Mouse (Mus musculus): Measurements from ENCODE around the gene Nup62. TPM values are rescaled to one million over a fixed set of nuclear protein-coding genes. Genes with fewer than 3 reads are reported as not detected.

The Nup62 gene
- polyA plus RNA-seq, 1 experiment: 29.6 TPM

DNA sequence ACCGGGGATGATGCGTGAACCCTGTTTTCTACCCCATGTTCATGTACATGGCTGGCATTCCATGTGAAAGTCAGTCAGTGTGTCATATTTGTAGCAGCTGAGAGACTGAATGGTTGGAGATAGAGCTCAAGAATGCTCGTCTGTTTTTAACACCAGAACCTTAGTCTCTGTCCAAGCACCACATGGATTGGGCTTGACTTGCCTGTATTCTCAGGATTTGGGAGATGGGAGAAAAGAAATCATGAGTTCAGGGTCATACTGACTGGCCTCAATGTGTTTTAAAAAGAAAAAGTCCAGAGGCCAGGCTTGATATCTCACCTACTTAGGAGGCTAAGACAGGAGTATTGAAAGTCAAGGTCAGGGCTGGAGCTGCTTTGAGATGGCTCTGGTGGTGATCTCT, 1.6 kb downstream of the Nup62 start:
- peaks cover 14% of the 10 kb centered on the region for H3K4me1 ChIP-seq (ENCODE audit: control insufficient read depth, insufficient read depth, low read length)
- H3K4me3 ChIP-seq (ENCODE audit: insufficient read depth, low read length): peak overlapping the region; percentile 74
- TF ChIP-seq CTCF (IDR thresholded peaks at IDR 0.05; ENCODE audit: extremely low read depth, insufficient read depth, low read length) (no peak), POLR2A (IDR thresholded peaks at IDR 0.05; ENCODE audit: extremely low read depth, insufficient read depth, low read length) (no peak)
- no peak overlapping the region for H3K27ac ChIP-seq (ENCODE audit: insufficient read depth, low read length)

DNA sequence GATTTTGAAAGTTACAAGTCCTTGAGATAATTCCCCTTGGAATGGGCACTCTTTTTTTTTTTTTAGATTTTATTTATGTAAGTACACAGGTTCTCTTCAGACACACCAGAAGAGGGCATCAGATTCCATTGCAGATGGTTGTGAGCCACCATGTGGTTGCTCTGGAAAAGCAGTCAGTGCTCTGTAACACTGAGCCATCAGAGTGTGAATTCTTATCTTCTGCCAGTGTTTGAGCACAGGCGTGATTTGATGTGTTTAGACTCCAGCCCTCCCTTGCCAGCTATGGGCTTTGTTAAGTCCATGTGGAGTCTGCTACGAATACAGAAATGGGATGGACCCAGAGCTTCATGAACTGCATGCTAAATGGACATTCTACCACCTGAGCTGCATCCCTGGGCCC, 2.3 kb downstream of the Nup62 start:
- H3K27ac ChIP-seq (ENCODE audit: insufficient read depth, low read length): peak overlapping the region; percentile 5; the same call in 1 of the 2 replicates
- peak overlapping the region; percentile 24; the same call in 1 of the 2 replicates for H3K4me3 ChIP-seq (ENCODE audit: insufficient read depth, low read length)

DNA sequence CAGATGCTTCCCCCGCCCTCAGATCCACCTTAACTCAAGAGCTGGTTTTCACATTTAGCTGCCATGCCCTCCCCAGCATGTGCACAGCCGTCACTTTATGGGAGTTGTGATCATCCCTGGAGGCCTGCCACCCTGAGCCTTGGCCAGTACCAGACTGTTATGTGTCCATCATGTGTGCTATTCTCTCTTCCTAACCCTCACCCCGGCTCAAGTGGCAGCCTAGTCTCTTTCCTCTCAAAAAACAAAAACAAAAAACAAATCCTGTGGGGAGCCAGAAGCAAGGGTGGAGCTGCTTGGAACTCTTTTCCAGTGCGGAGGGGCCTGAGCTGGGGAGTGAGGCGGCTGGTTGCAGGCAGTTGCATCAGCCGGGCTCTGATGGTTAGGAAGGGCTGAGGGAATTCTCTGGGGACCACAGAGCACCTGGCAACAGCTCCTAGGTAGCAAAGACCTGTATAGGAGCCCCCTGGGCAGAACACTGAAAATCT, 2.9 kb downstream of the Nup62 start:
- TF ChIP-seq CTCF (IDR thresholded peaks at IDR 0.05; ENCODE audit: extremely low read depth, insufficient read depth, low read length): no peak
- no peak for TF ChIP-seq POLR2A (IDR thresholded peaks at IDR 0.05; ENCODE audit: extremely low read depth, insufficient read depth, low read length)
- Histone ChIP-seq H3K4me1 (ENCODE audit: control insufficient read depth, insufficient read depth, low read length) (peaks cover 14% of the 10 kb centered on the region), H3K4me3 (ENCODE audit: insufficient read depth, low read length) (peak overlapping the region; percentile 24), H3K27ac (ENCODE audit: insufficient read depth, low read length) (peak overlapping the region; percentile 44)

More for the DNA sequence above, 2.3 kb downstream of the Nup62 start:
- peaks cover 14% of the 10 kb centered on the region for H3K4me1 ChIP-seq (ENCODE audit: control insufficient read depth, insufficient read depth, low read length)
- TF ChIP-seq POLR2A (IDR thresholded peaks at IDR 0.05; ENCODE audit: extremely low read depth, insufficient read depth, low read length): no peak
- TF ChIP-seq CTCF (IDR thresholded peaks at IDR 0.05; ENCODE audit: extremely low read depth, insufficient read depth, low read length): peak; percentile 45

DNA sequence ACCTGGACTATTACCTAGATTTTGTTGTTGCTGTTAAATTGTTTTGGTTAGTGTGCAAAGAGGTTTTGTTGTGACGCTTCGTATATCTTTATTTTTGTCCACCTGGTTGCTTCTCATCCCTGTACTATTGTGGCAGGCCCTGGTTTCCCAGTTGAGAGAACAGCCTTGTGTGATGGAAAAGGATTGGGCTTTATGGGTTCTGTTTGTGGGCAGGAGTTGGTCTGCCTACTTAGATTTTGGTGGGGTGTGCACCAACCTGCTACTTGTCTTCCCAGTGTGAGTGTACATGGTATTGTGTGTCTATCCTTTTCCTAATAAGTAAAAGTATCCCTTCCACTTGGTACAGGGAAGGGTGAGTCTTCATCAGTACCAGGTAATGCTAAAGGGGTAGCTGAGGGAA, 3.5 kb downstream of the Nup62 start:
- peak overlapping the region; percentile 24; the same call in 1 of the 2 replicates for H3K4me3 ChIP-seq (ENCODE audit: insufficient read depth, low read length)
- H3K27ac ChIP-seq (ENCODE audit: insufficient read depth, low read length): peak overlapping the region; percentile 44; the same call in 1 of the 2 replicates
- TF ChIP-seq POLR2A (IDR thresholded peaks at IDR 0.05; ENCODE audit: extremely low read depth, insufficient read depth, low read length) (no peak), CTCF (IDR thresholded peaks at IDR 0.05; ENCODE audit: extremely low read depth, insufficient read depth, low read length) (no peak)
- H3K4me1 ChIP-seq (ENCODE audit: control insufficient read depth, insufficient read depth, low read length): peaks cover 14% of the 10 kb centered on the region

DNA sequence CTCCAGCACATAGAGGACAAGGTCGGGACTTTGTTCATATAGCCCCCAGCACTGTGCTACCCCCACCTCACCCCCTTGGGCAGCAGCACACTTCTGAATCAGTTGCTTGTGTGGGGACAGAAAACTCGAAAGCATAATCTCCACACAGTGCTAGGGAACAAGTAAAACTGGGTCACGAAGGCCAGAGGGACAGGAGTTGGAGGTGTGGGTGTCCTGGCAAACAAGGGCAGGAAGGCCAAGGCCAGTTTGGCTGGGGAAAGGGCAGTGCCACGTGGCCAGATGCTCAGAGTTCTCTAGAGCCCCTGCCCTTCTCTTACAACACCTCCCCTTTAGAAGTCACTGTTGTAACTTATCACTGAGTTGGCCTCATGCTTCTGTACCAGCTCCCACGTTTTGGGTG, 4.0 kb downstream of the Nup62 start:
- peaks cover 14% of the 10 kb centered on the region for H3K4me1 ChIP-seq (ENCODE audit: control insufficient read depth, insufficient read depth, low read length)
- TF ChIP-seq POLR2A (IDR thresholded peaks at IDR 0.05; ENCODE audit: extremely low read depth, insufficient read depth, low read length): no peak
- TF ChIP-seq CTCF (IDR thresholded peaks at IDR 0.05; ENCODE audit: extremely low read depth, insufficient read depth, low read length): no peak
- H3K27ac ChIP-seq (ENCODE audit: insufficient read depth, low read length): no peak overlapping the region

DNA sequence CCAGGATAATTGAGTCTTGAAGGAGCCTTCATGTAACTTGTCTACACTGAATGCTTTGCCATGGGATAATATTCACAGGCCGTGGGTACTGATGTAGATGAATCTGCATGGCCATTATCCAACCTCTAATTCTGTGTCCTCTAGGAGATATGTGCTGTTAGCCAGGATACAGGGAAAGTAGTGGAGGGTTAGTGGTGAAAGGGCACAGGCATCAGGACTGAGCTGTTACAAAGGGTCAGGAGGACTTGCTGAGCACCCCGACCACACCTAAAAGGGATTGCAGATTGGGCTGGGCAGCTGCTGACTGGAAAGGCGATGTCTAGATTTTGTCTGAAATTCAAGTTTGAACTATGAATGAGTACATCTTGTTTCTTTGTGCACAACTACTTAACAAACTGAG, 4.6 kb downstream of the Nup62 start:
- no peak overlapping the region for H3K4me3 ChIP-seq (ENCODE audit: insufficient read depth, low read length)
- H3K4me1 ChIP-seq (ENCODE audit: control insufficient read depth, insufficient read depth, low read length): peaks cover 12% of the 10 kb centered on the region
- H3K27ac ChIP-seq (ENCODE audit: insufficient read depth, low read length): no peak overlapping the region
- TF ChIP-seq POLR2A (IDR thresholded peaks at IDR 0.05; ENCODE audit: extremely low read depth, insufficient read depth, low read length): no peak

More for the DNA sequence above, 4.0 kb downstream of the Nup62 start:
- H3K4me3 ChIP-seq (ENCODE audit: insufficient read depth, low read length): no peak overlapping the region

DNA sequence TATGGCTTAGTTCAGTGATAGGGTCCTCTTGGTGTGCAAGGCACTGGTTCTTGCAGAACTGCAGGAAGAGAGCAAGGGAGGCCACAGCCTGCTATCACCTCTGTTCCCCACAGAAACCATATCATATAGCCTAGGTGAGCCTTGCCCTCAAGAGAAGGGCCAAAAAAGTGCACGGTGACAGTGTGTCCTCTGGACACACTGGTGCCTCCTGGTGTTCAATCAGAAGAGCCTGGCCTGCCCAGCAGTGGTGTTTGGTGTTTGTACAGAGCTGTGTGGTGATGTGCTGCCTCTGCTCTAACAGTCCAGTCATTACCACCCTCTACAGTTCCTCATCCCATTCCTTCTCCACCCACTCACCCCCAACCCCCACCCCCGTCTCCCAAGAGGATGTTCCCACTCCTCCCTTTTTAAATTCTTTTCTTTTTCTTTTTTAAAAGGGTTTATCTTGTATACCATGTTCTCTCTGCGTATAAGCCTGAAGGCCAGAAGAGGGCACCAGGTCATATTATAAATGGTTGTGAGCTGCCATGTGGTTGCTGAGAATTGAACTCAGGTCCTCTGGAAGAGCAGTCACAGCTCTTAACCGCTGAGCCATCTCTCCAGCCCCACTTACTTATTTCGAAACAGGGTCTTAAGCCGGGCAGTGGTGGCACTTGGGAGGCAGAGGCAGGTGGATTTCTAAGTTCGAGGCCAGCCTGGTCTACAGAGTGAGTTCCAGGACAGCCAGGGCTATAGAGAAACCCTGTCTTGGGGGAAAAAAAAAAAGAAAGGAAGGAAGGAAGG, 6.0 kb downstream of the Nup62 start:
- Histone ChIP-seq H3K27ac (ENCODE audit: insufficient read depth, low read length) (no peak overlapping the region), H3K4me3 (ENCODE audit: insufficient read depth, low read length) (no peak overlapping the region), H3K4me1 (ENCODE audit: control insufficient read depth, insufficient read depth, low read length) (peaks cover 12% of the 10 kb centered on the region)
- no peak for TF ChIP-seq POLR2A (IDR thresholded peaks at IDR 0.05; ENCODE audit: extremely low read depth, insufficient read depth, low read length)
- no peak for TF ChIP-seq CTCF (IDR thresholded peaks at IDR 0.05; ENCODE audit: extremely low read depth, insufficient read depth, low read length)

DNA sequence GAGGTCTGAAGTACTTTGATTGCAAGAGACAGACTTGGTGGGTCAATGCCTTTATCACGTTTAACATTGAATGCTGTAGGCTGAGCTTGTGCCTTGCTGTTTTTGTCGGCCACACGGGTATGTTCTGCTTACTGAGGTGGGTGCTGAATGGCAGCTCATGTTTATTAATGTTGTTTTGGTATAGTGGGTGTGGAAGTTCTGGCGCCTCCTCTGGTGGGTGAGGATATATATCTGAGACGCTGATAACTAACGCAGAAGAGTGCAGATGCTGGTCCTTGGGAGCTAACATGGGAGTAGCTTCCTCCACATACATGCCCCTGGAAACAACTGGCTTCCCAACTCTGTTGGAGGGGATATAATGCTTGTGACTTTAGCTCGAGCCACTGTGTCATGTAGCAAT, 7.5 kb downstream of the Nup62 start:
- Histone ChIP-seq H3K27ac (ENCODE audit: insufficient read depth, low read length) (no peak overlapping the region), H3K4me3 (ENCODE audit: insufficient read depth, low read length) (no peak overlapping the region), H3K4me1 (ENCODE audit: control insufficient read depth, insufficient read depth, low read length) (peaks cover 5% of the 10 kb centered on the region)
- TF ChIP-seq POLR2A (IDR thresholded peaks at IDR 0.05; ENCODE audit: extremely low read depth, insufficient read depth, low read length) (no peak), CTCF (IDR thresholded peaks at IDR 0.05; ENCODE audit: extremely low read depth, insufficient read depth, low read length) (no peak)

DNA sequence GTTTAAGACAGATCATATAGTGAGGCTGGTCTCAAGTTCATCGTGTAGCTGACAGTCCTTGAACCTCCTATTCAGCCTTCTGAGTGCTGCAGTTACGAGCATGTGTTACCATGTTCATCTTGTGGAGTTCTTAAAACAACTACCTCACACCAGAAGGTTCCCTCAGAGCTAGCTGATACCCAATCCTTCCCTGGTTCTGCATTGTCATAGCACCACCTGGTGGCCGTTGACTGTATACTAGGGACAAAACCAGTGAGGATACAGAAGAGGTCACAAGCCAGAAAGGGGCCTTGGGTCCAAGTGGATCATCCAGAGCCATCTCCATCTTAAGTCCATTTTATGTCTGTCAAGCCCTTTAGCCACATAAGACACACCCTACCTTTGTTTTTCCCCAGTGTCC, 9.0 kb downstream of the Nup62 start:
- Histone ChIP-seq H3K27ac (ENCODE audit: insufficient read depth, low read length) (no peak overlapping the region), H3K4me1 (ENCODE audit: control insufficient read depth, insufficient read depth, low read length) (peaks cover under 1% of the 10 kb centered on the region; the same call in 1 of the 2 replicates), H3K4me3 (ENCODE audit: insufficient read depth, low read length) (no peak overlapping the region)
- peak; percentile 94 for TF ChIP-seq CTCF (IDR thresholded peaks at IDR 0.05; ENCODE audit: extremely low read depth, insufficient read depth, low read length)
- TF ChIP-seq POLR2A (IDR thresholded peaks at IDR 0.05; ENCODE audit: extremely low read depth, insufficient read depth, low read length): no peak

DNA sequence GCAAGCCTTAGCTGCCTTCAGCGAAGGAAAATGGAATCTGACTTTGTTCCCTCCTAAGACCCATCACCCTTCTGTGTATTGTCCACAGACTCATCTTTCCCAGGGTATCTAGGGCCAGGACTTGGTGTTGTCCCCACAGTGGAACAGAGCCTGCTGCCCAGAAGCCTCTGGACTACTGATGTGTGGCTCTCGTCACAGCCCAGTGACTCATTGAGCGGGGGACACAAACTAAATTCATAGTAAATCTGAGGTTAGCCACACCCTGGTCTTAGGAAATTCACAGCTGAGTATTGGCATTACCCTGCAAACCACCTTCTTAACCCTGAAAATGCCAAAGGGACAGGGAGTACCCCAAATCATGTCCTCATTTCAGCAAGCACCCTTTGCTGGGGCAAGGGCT, 10.9 kb downstream of the Nup62 start:
- TF ChIP-seq CTCF (IDR thresholded peaks at IDR 0.05; ENCODE audit: extremely low read depth, insufficient read depth, low read length): no peak
- no peak for TF ChIP-seq POLR2A (IDR thresholded peaks at IDR 0.05; ENCODE audit: extremely low read depth, insufficient read depth, low read length)
- H3K27ac ChIP-seq (ENCODE audit: insufficient read depth, low read length): no peak overlapping the region
- H3K4me3 ChIP-seq (ENCODE audit: insufficient read depth, low read length): no peak overlapping the region
- no peaks in the 10 kb centered on the region; the same call in 1 of the 2 replicates for H3K4me1 ChIP-seq (ENCODE audit: control insufficient read depth, insufficient read depth, low read length)

Data from cortical plate, adult 2 months (tissue).